Mouse (Mus musculus): Measurements from ENCODE around the gene Dck. TPM values are rescaled to one million over a fixed set of nuclear protein-coding genes. Genes with fewer than 3 reads are reported as not detected.

Dck gene
- polyA plus RNA-seq (2014; fragmentation: Illumina TruSeq; extraction: RNeasy Lipid Tissue Mini Kit (QIAGEN cat#74804); ENCODE audit: insufficient read depth, low read depth, low replicate concordance) = 4.6 TPM

GRCm38 (mm10) chr5:88764987-88765481 is at the start of gene Dck:
TSS of gene Dck (plus strand) at chr5:88764996.

GRCm38 (mm10) chr5:88720116-88721002 is 44.4 kb upstream of the Dck start, which contains the start of gene Mob1b:
TSS of gene Mob1b (plus strand) at chr5:88720855.

Other genes starting within 250 kb of the Dck start
- 111 TPM for gene Jchain, start 237.1 kb upstream of the Dck start, polyA plus RNA-seq (2014; fragmentation: Illumina TruSeq; extraction: RNeasy Lipid Tissue Mini Kit (QIAGEN cat#74804); ENCODE audit: insufficient read depth, low read depth, low replicate concordance)
- 28.3 TPM for gene Utp3, start 210.5 kb upstream of the Dck start, polyA plus RNA-seq (2014; fragmentation: Illumina TruSeq; extraction: RNeasy Lipid Tissue Mini Kit (QIAGEN cat#74804); ENCODE audit: insufficient read depth, low read depth, low replicate concordance)
- gene Rufy3, start 200.0 kb upstream of the Dck start, polyA plus RNA-seq (2014; fragmentation: Illumina TruSeq; extraction: RNeasy Lipid Tissue Mini Kit (QIAGEN cat#74804); ENCODE audit: insufficient read depth, low read depth, low replicate concordance) = 5.7 TPM
- gene Grsf1, start 88.8 kb upstream of the Dck start, polyA plus RNA-seq (2014; fragmentation: Illumina TruSeq; extraction: RNeasy Lipid Tissue Mini Kit (QIAGEN cat#74804); ENCODE audit: insufficient read depth, low read depth, low replicate concordance) = 34.9 TPM
- gene Mob1b, start 44.1 kb upstream of the Dck start, polyA plus RNA-seq (2014; fragmentation: Illumina TruSeq; extraction: RNeasy Lipid Tissue Mini Kit (QIAGEN cat#74804); ENCODE audit: insufficient read depth, low read depth, low replicate concordance) = 10.6 TPM
- 2.3 TPM for gene Slc4a4, start 121.8 kb downstream of the Dck start, polyA plus RNA-seq (2014; fragmentation: Illumina TruSeq; extraction: RNeasy Lipid Tissue Mini Kit (QIAGEN cat#74804); ENCODE audit: insufficient read depth, low read depth, low replicate concordance)

All from lung, adult 10 weeks (tissue).